Mouse (Mus musculus) neural tube, embryonic 10.5 days (tissue): ENCODE results near the gene Higd2a.

Experiments used
- DNase-seq: peaks from one replicate; pipeline ENCODE4 v3.0.0-alpha.2; 2017; ENCODE audit warnings: low spot score; ENCODE audit errors: extremely low spot score

Gene Higd2a

DNA sequence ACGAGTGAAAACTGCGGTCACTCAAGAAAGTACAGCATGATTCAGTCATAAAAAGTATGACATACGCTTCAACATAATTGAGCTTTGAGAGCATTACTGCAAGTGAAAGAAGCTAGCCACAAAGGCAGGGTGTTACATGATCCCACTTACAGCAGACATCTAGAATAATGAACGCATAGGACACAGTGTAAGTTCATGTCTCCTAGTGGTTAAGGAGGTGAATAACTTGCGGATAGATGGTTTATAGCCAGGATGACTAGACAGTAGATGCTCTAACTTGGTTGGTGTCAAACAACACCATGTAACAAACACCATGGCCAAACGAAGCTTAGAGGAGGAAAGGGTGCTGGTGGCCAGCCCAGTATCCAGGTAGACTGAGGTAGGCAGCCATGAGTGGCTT lies 27.0 kb downstream of the Higd2a start:
- no peak for DNase-seq

- DNase-seq, result peak; percentile 100
These were observed 31.3 kb downstream of the Higd2a start, which contains the start of gene Faf2 for GRCm38 (mm10) chr13:54621155-54621932. Gene Faf2 (plus strand): TSS chr13:54621784.

DNA sequence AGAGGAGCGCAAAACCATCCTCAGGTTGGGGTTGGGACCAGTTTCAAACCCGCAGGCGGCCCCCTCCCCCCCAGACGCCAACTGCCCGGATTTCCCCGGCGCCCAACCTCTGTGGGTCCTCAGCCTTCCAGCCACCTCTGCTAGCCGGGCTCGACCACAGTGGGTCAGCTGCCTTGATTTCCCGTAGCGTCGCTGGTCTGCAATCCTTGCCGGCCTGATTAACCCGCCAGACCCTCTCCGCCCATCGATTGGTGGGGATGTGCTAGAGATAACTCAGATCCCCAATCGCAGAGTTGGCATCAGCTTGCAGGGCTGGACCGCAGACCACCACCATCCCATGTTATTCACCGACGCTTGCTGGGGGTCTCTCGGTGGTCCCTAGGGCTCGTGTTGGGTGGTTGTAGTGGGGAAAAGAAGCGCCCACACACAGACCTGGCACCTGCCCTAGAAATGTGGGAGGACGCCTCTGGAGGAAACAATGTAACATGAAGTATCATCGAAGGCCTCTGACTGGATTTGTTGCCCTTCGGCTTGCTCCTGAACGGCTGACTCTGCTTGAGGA lies 32.0 kb downstream of the Higd2a start:
- DNase-seq, result no peak

- no peak for DNase-seq
These were observed 39.1 kb downstream of the Higd2a start for GRCm38 (mm10) chr13:54629128-54629527.

DNA sequence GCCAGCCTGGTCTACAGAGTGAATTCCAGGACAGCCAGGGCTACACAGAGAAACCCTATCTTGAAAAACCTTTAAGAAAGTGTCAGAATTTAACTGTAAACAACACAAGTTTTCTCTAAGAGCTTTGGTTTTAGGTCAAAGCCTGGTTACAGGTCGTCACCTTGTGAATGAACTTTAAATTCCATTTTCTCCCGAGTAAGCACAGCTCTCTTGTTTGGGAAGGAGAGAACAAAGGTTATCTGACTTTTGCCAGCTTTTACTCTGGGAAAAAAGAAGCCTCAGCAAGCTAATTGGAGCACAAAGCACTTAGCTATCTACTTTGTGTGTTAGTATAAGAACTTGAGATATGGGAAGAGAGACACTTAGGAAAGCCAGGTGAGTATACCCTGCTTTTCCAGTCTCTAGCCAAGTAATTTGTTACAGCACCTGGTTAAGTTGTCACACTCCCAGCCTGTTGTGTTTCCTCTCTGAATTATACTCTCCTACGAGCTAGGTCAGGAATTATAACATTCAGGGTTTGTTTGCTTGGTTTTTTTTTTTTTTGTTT lies 42.8 kb downstream of the Higd2a start:
- no peak for DNase-seq

DNA sequence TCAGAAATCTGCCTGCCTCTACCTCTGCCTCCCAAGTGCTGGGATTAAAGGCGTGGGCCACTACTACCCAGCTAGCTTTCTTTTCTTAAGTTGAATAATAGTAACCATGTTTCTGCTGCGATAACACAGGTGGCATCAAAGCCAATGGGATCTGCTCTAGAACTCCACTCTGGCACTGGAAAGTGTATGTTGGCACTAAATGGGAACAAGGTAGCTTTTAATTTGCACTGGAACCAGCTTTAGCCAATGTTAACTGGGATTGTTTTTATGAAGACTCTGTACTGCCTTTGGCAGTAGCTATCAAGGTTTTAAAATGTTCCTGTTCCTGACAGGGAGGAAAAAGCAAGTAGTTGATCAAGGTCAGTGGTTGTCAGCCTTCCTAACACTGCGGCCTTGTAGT lies 45.0 kb downstream of the Higd2a start:
- DNase-seq, result no peak
